Mouse (Mus musculus): ENCODE measurements at regions not wholly inside any gene's neighbourhood (a gene's known extent, or its start where the extent isn't known, plus 50 kb on each side); places are given as distances from the start of the nearest gene placed in this dataset.

GRCm38 (mm10) chr3:34568086-34568650 is 82.0 kb upstream of the Sox2 start:
- no peaks in the 10 kb centered on the region for H3K36me3 ChIP-seq (ENCODE audit: control insufficient read depth, insufficient read depth, low read length)
- H3K9ac ChIP-seq (ENCODE audit: low read length), result no peak overlapping the region
- 27% methylated on average over 6 of the region's 6 CpGs for WGBS
- peaks cover 31% of the 10 kb centered on the region for H3K4me1 ChIP-seq (ENCODE audit: control insufficient read depth, insufficient read depth, low read length)
- H3K9me3 ChIP-seq (ENCODE audit: control insufficient read depth, low read length), result no peaks in the 10 kb centered on the region
- ATAC-seq (ENCODE audit: low FRiP score) (peak; percentile 70; the same call in 1 of the 2 replicates), DNase-seq (ENCODE audit: low spot score, missing footprints) (peak; percentile 88)
- no peak overlapping the region for H3K4me2 ChIP-seq
- no peak overlapping the region for H3K27ac ChIP-seq (ENCODE audit: low read depth, low read length)
- no peak overlapping the region for H3K4me3 ChIP-seq (ENCODE audit: low read depth, low read length)
- no peaks in the 10 kb centered on the region for H3K27me3 ChIP-seq (ENCODE audit: control insufficient read depth, insufficient read depth, low read length)

- DNase-seq (ENCODE audit: low spot score, missing footprints) (peak; percentile 62), ATAC-seq (ENCODE audit: low FRiP score) (no peak)
- no peak overlapping the region for H3K9ac ChIP-seq (ENCODE audit: low read length)
- no peak overlapping the region for H3K4me3 ChIP-seq (ENCODE audit: low read depth, low read length)
- no peaks in the 10 kb centered on the region for H3K9me3 ChIP-seq (ENCODE audit: control insufficient read depth, low read length)
- no peak overlapping the region for H3K27ac ChIP-seq (ENCODE audit: low read depth, low read length)
- H3K4me2 ChIP-seq, result no peak overlapping the region
- peaks cover 41% of the 10 kb centered on the region for H3K4me1 ChIP-seq (ENCODE audit: control insufficient read depth, insufficient read depth, low read length)
- no peaks in the 10 kb centered on the region for H3K36me3 ChIP-seq (ENCODE audit: control insufficient read depth, insufficient read depth, low read length)
- H3K27me3 ChIP-seq (ENCODE audit: control insufficient read depth, insufficient read depth, low read length), result no peaks in the 10 kb centered on the region
- 48% methylated on average over 4 of the region's 4 CpGs for WGBS
Observed at GRCm38 (mm10) chr3:34565386-34565785, 84.8 kb upstream of the Sox2 start.

GRCm38 (mm10) chr3:34562893-34563292 is 87.3 kb upstream of the Sox2 start:
- WGBS, result 26% methylated on average over 8 of the region's 8 CpGs
- peak overlapping the region; percentile 7 for H3K4me3 ChIP-seq (ENCODE audit: low read depth, low read length)

GRCm38 (mm10) chr3:34561709-34562108 is 88.5 kb upstream of the Sox2 start:
- no peaks in the 10 kb centered on the region for H3K27me3 ChIP-seq (ENCODE audit: control insufficient read depth, insufficient read depth, low read length)
- 12% methylated on average over 5 of the region's 5 CpGs for WGBS
- no peaks in the 10 kb centered on the region for H3K36me3 ChIP-seq (ENCODE audit: control insufficient read depth, insufficient read depth, low read length)
- peak overlapping the region; percentile 61 for H3K4me2 ChIP-seq
- peak overlapping the region; percentile 42 for H3K4me3 ChIP-seq (ENCODE audit: low read depth, low read length)
- DNase-seq (ENCODE audit: low spot score, missing footprints), result peak; percentile 92
- H3K4me1 ChIP-seq (ENCODE audit: control insufficient read depth, insufficient read depth, low read length), result peaks cover 40% of the 10 kb centered on the region
- H3K27ac ChIP-seq (ENCODE audit: low read depth, low read length), result peak overlapping the region; percentile 46; the same call in 1 of the 2 replicates
- H3K9ac ChIP-seq (ENCODE audit: low read length), result peak overlapping the region; percentile 52
- peak; percentile 47 for ATAC-seq (ENCODE audit: low FRiP score)
- no peaks in the 10 kb centered on the region for H3K9me3 ChIP-seq (ENCODE audit: control insufficient read depth, low read length)

More at GRCm38 (mm10) chr3:34562893-34563292, 87.3 kb upstream of the Sox2 start:
- no peak for ATAC-seq (ENCODE audit: low FRiP score)
- Histone ChIP-seq H3K4me2 (peak overlapping the region; percentile 26), H3K27me3 (ENCODE audit: control insufficient read depth, insufficient read depth, low read length) (no peaks in the 10 kb centered on the region), H3K36me3 (ENCODE audit: control insufficient read depth, insufficient read depth, low read length) (no peaks in the 10 kb centered on the region), H3K4me1 (ENCODE audit: control insufficient read depth, insufficient read depth, low read length) (peaks cover 51% of the 10 kb centered on the region), H3K27ac (ENCODE audit: low read depth, low read length) (no peak overlapping the region), H3K9ac (ENCODE audit: low read length) (no peak overlapping the region), H3K9me3 (ENCODE audit: control insufficient read depth, low read length) (no peaks in the 10 kb centered on the region)
- peak; percentile 83 for DNase-seq (ENCODE audit: low spot score, missing footprints)

- H3K4me3 ChIP-seq (ENCODE audit: low read depth, low read length), result peak overlapping the region; percentile 42
- peak overlapping the region; percentile 64 for H3K9ac ChIP-seq (ENCODE audit: low read length)
- H3K27me3 ChIP-seq (ENCODE audit: control insufficient read depth, insufficient read depth, low read length), result no peaks in the 10 kb centered on the region
- peak; percentile 60 for ATAC-seq (ENCODE audit: low FRiP score)
- peaks cover 29% of the 10 kb centered on the region for H3K4me1 ChIP-seq (ENCODE audit: control insufficient read depth, insufficient read depth, low read length)
- no peaks in the 10 kb centered on the region for H3K36me3 ChIP-seq (ENCODE audit: control insufficient read depth, insufficient read depth, low read length)
- WGBS, result 18% methylated on average over 13 of the region's 13 CpGs
- H3K9me3 ChIP-seq (ENCODE audit: control insufficient read depth, low read length), result no peaks in the 10 kb centered on the region
- peak overlapping the region; percentile 61 for H3K4me2 ChIP-seq
- DNase-seq (ENCODE audit: low spot score, missing footprints), result peak; percentile 92
- H3K27ac ChIP-seq (ENCODE audit: low read depth, low read length), result peak overlapping the region; percentile 80
Observed at GRCm38 (mm10) chr3:34559841-34560703, 90.1 kb upstream of the Sox2 start.

GRCm38 (mm10) chr3:34558821-34559520 is 91.2 kb upstream of the Sox2 start:
- H3K27ac ChIP-seq (ENCODE audit: low read depth, low read length), result peak overlapping the region; percentile 48
- H3K36me3 ChIP-seq (ENCODE audit: control insufficient read depth, insufficient read depth, low read length), result no peaks in the 10 kb centered on the region
- peak overlapping the region; percentile 7; the same call in 1 of the 2 replicates for H3K4me2 ChIP-seq
- H3K4me1 ChIP-seq (ENCODE audit: control insufficient read depth, insufficient read depth, low read length), result peaks cover 29% of the 10 kb centered on the region
- H3K4me3 ChIP-seq (ENCODE audit: low read depth, low read length), result no peak overlapping the region
- H3K27me3 ChIP-seq (ENCODE audit: control insufficient read depth, insufficient read depth, low read length), result no peaks in the 10 kb centered on the region
- no peaks in the 10 kb centered on the region for H3K9me3 ChIP-seq (ENCODE audit: control insufficient read depth, low read length)
- ATAC-seq (ENCODE audit: low FRiP score) (peak; percentile 65), DNase-seq (ENCODE audit: low spot score, missing footprints) (peak; percentile 86)
- H3K9ac ChIP-seq (ENCODE audit: low read length), result no peak overlapping the region
- WGBS, result 19% methylated on average over 10 of the region's 10 CpGs

- no peaks in the 10 kb centered on the region for H3K36me3 ChIP-seq (ENCODE audit: control insufficient read depth, insufficient read depth, low read length)
- H3K9ac ChIP-seq (ENCODE audit: low read length), result no peak overlapping the region
- DNase-seq (ENCODE audit: low spot score, missing footprints) (peak; percentile 73), ATAC-seq (ENCODE audit: low FRiP score) (no peak)
- H3K27ac ChIP-seq (ENCODE audit: low read depth, low read length), result no peak overlapping the region
- WGBS, result 61% methylated on average over 16 of the region's 17 CpGs
- no peaks in the 10 kb centered on the region for H3K27me3 ChIP-seq (ENCODE audit: control insufficient read depth, insufficient read depth, low read length)
- no peaks in the 10 kb centered on the region for H3K9me3 ChIP-seq (ENCODE audit: control insufficient read depth, low read length)
- no peak overlapping the region for H3K4me2 ChIP-seq
- H3K4me3 ChIP-seq (ENCODE audit: low read depth, low read length), result no peak overlapping the region
- H3K4me1 ChIP-seq (ENCODE audit: control insufficient read depth, insufficient read depth, low read length), result peaks cover 2% of the 10 kb centered on the region; the same call in 1 of the 2 replicates
Observed at GRCm38 (mm10) chr3:34552542-34553208, 97.5 kb upstream of the Sox2 start.

- H3K4me3 ChIP-seq (ENCODE audit: low read depth, low read length), result no peak overlapping the region
- 66% methylated on average over 3 of the region's 3 CpGs for WGBS
Observed at GRCm38 (mm10) chr3:34551069-34551468, 99.1 kb upstream of the Sox2 start.

More at GRCm38 (mm10) chr3:34551069-34551468, 99.1 kb upstream of the Sox2 start:
- Histone ChIP-seq H3K27me3 (ENCODE audit: control insufficient read depth, insufficient read depth, low read length) (no peaks in the 10 kb centered on the region), H3K36me3 (ENCODE audit: control insufficient read depth, insufficient read depth, low read length) (no peaks in the 10 kb centered on the region), H3K4me1 (ENCODE audit: control insufficient read depth, insufficient read depth, low read length) (peaks cover 2% of the 10 kb centered on the region; the same call in 1 of the 2 replicates), H3K27ac (ENCODE audit: low read depth, low read length) (no peak overlapping the region), H3K9me3 (ENCODE audit: control insufficient read depth, low read length) (no peaks in the 10 kb centered on the region), H3K4me2 (no peak overlapping the region), H3K9ac (ENCODE audit: low read length) (no peak overlapping the region)
- ATAC-seq (ENCODE audit: low FRiP score) (no peak), DNase-seq (ENCODE audit: low spot score, missing footprints) (peak; percentile 73)
